ENCODE assay signal across 13 mouse cellular contexts in the genomic region with DNA sequence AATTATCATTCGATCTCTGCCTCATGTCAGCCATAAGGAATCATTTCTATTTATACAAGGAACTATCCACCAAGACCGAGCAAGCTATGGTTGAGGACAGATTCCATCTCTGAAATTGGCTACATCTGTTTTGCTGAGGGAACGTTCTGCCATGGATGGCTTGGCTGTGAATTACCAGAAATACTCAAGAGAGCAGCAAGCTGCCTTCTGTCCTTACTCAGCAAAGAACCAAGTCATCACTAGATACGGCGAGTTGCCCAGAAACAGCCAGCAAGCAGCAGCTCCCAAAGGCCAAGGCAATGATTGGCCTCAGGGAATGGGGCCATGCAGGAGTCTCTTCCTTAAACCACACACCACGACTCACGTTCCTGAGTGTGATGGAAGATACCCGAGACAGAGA.
DNase-seq lines count a peak whose midpoint lies in the region; ATAC-seq and TF ChIP-seq lines count a peak whose summit lies in the region.
"Had no signal": no experiment of that assay in that cellular context is flagged by ENCODE, and none has a peak within 500 bp of the region (broad histone marks: within the 10 kb centered on the region; RNA-seq: fewer than 3 reads in every experiment).

No protein-coding gene starts in this region.

- no peak for TF ChIP-seq CTCF in forebrain, postnatal 0 days (IDR thresholded peaks at IDR 0.05; ENCODE audit: low read depth)
- no peak for TF ChIP-seq CTCF in left cerebral cortex, adult 2 months (IDR thresholded peaks at IDR 0.05)

- no peak for DNase-seq in forebrain, postnatal 0 days
- DNase-seq in left cerebral cortex, adult 2 months (ENCODE audit: extremely low spot score in 1 of 2, low spot score in 2 of 2), result peak in 1 of 2 experiments; percentile 26
- no peak for DNase-seq in left cerebral cortex, adult 11 months (ENCODE audit: low spot score)
- peak; percentile 16 to 39 for DNase-seq in heart, postnatal 14 days
- DNase-seq in left cerebral cortex, postnatal 4 days, result peak; percentile 8
- no peak for DNase-seq in kidney, postnatal 36 days
- DNase-seq: liver; lung, adult 2 months had no signal

- no peak overlapping the region for H3K9ac ChIP-seq in forebrain, postnatal 0 days
- no peak overlapping the region for H3K9ac ChIP-seq in forebrain, embryonic 13.5 days
- H3K9ac ChIP-seq: forebrain, embryonic 15.5 days; midbrain, embryonic 15.5 days; neural tube, embryonic 12.5 days had no signal

- intact Hi-C loops in left cerebral cortex, adult 2 months (cut with DNase I), result no loop called here
- intact Hi-C loops in heart, postnatal 14 days (cut with DNase I), result no loop called here
- intact Hi-C loops in left cerebral cortex, postnatal 4 days (cut with DNase I), result no loop called here

- no peaks in the 10 kb centered on the region for H3K9me3 ChIP-seq in forebrain, postnatal 0 days (ENCODE audit: low read length)
- H3K9me3 ChIP-seq in forebrain, embryonic 13.5 days (replicated peaks), result no peaks in the 10 kb centered on the region
- H3K9me3 ChIP-seq: forebrain, embryonic 15.5 days; midbrain, embryonic 15.5 days; neural tube, embryonic 12.5 days had no signal

- H3K36me3 ChIP-seq in forebrain, postnatal 0 days (ENCODE audit: insufficient read depth), result no peaks in the 10 kb centered on the region
- no peaks in the 10 kb centered on the region for H3K36me3 ChIP-seq in forebrain, embryonic 13.5 days (ENCODE audit: poor library complexity, severe bottlenecking)
- H3K36me3 ChIP-seq: forebrain, embryonic 15.5 days; midbrain, embryonic 15.5 days; neural tube, embryonic 12.5 days had no signal

- H3K4me3 ChIP-seq in forebrain, postnatal 0 days (ENCODE audit: low read depth, low read length), result no peak overlapping the region
- H3K4me3 ChIP-seq in forebrain, embryonic 13.5 days, result no peak overlapping the region
- no peak overlapping the region for H3K4me3 ChIP-seq in left cerebral cortex, adult 2 months
- H3K4me3 ChIP-seq: forebrain, embryonic 15.5 days; midbrain, embryonic 15.5 days; neural tube, embryonic 12.5 days had no signal

- H3K27me3 ChIP-seq in forebrain, postnatal 0 days (ENCODE audit: insufficient read depth, low read length), result no peaks in the 10 kb centered on the region
- H3K27me3 ChIP-seq in forebrain, embryonic 13.5 days, result no peaks in the 10 kb centered on the region
- H3K27me3 ChIP-seq: forebrain, embryonic 15.5 days; midbrain, embryonic 15.5 days; neural tube, embryonic 12.5 days had no signal

- H3K4me1 ChIP-seq in forebrain, postnatal 0 days (ENCODE audit: insufficient read depth), result 0 out of 2 replicates have a peak, but pooled peaks cover 3% of the 10 kb centered on the region
- H3K4me1 ChIP-seq in forebrain, embryonic 13.5 days, result 0 out of 2 replicates have a peak, but pooled peaks cover 4% of the 10 kb centered on the region
- H3K4me1 ChIP-seq: midbrain, embryonic 15.5 days; neural tube, embryonic 12.5 days had no signal

- 77% methylated on average over 8 of the region's 8 CpGs for WGBS in forebrain, postnatal 0 days
- 89% methylated on average over 8 of the region's 8 CpGs for whole genome bisulfite sequencing in forebrain, embryonic 13.5 days

- H3K27ac ChIP-seq in forebrain, postnatal 0 days (ENCODE audit: low read depth, low read length), result 0 out of 2 replicates have a peak overlapping the region, but pooled peaks have one; percentile 29
- H3K27ac ChIP-seq in forebrain, embryonic 13.5 days, result no peak overlapping the region
- H3K27ac ChIP-seq in left cerebral cortex, adult 2 months, result peak overlapping the region; percentile 61
- H3K27ac ChIP-seq: forebrain, embryonic 15.5 days; kidney, postnatal 0 days; midbrain, embryonic 15.5 days; neural tube, embryonic 12.5 days had no signal

- H3K4me2 ChIP-seq in forebrain, postnatal 0 days (ENCODE audit: low read depth), result no peak overlapping the region
- no peak overlapping the region for H3K4me2 ChIP-seq in forebrain, embryonic 13.5 days
- H3K4me2 ChIP-seq: forebrain, embryonic 15.5 days; midbrain, embryonic 15.5 days; neural tube, embryonic 12.5 days had no signal

- peak; percentile 59 for ATAC-seq in forebrain, postnatal 0 days
- no peak for ATAC-seq in forebrain, embryonic 13.5 days
- ATAC-seq: forebrain, embryonic 15.5 days; midbrain, embryonic 15.5 days had no signal

Comparison
In these comparisons a context has a peak if more than half of its experiments do, and no peak if none do; other contexts are left out.
1. DNase-seq: peak in heart, postnatal 14 days (2 of 2) and left cerebral cortex, postnatal 4 days (single experiment); none in forebrain, postnatal 0 days (single experiment), left cerebral cortex, adult 11 months (single experiment) and kidney, postnatal 36 days (0 of 2).